Mouse (Mus musculus): ENCODE results near the gene Camta1. TPM values are rescaled to one million over a fixed set of nuclear protein-coding genes. Genes with fewer than 3 reads are reported as not detected.

The Camta1 gene
- polyA plus RNA-seq, 1 experiment from 2014 or later: 77.1 TPM

- Histone ChIP-seq H3K27me3 (peaks cover 31% of the 10 kb centered on the region), H3K36me3 (no peaks in the 10 kb centered on the region), H3K27ac (replicated peaks) (0 out of 2 replicates have a peak overlapping the region, but pooled peaks have one; percentile 0), H3K9me3 (replicated peaks) (no peaks in the 10 kb centered on the region), H3K4me2 (replicated peaks) (peak overlapping the region; percentile 100), H3K4me1 (peaks cover 19% of the 10 kb centered on the region), H3K9ac (peak overlapping the region; percentile 54), H3K4me3 (replicated peaks) (peak overlapping the region; percentile 69)
- WGBS: 3% methylated on average over 60 of the region's 60 CpGs
- no peak for ATAC-seq (ENCODE audit: insufficient number of reproducible peaks, low FRiP score, low TSS enrichment, low read depth)
Observed at GRCm38 (mm10) chr4:151107131-151108001, 754.3 kb downstream of the Camta1 start.

GRCm38 (mm10) chr4:151106468-151106867, 755.2 kb downstream of the Camta1 start:
- Histone ChIP-seq H3K4me3 (replicated peaks) (no peak overlapping the region), H3K27ac (replicated peaks) (no peak overlapping the region), H3K4me2 (replicated peaks) (no peak overlapping the region), H3K36me3 (no peaks in the 10 kb centered on the region), H3K4me1 (peaks cover 19% of the 10 kb centered on the region), H3K27me3 (peaks cover 31% of the 10 kb centered on the region), H3K9me3 (replicated peaks) (no peaks in the 10 kb centered on the region), H3K9ac (no peak overlapping the region)
- ATAC-seq (ENCODE audit: insufficient number of reproducible peaks, low FRiP score, low TSS enrichment, low read depth): no peak
- 31% methylated on average over 10 of the region's 10 CpGs for WGBS

- H3K27ac ChIP-seq (replicated peaks): no peak overlapping the region
- H3K4me3 ChIP-seq (replicated peaks): no peak overlapping the region
- 60% methylated on average over 6 of the region's 6 CpGs for WGBS
- no peak overlapping the region for H3K9ac ChIP-seq
- peaks cover 31% of the 10 kb centered on the region for H3K27me3 ChIP-seq
- no peak for ATAC-seq (ENCODE audit: insufficient number of reproducible peaks, low FRiP score, low TSS enrichment, low read depth)
- no peaks in the 10 kb centered on the region for H3K36me3 ChIP-seq
- H3K4me1 ChIP-seq: peaks cover 19% of the 10 kb centered on the region
- H3K9me3 ChIP-seq (replicated peaks): no peaks in the 10 kb centered on the region
- H3K4me2 ChIP-seq (replicated peaks): no peak overlapping the region
Observed at GRCm38 (mm10) chr4:151105886-151106285, 755.8 kb downstream of the Camta1 start.

- H3K36me3 ChIP-seq: no peaks in the 10 kb centered on the region
- H3K4me2 ChIP-seq (replicated peaks): no peak overlapping the region
- 76% methylated on average over 10 of the region's 10 CpGs for WGBS
- no peak overlapping the region for H3K9ac ChIP-seq
- peaks cover 19% of the 10 kb centered on the region for H3K4me1 ChIP-seq
- no peak overlapping the region for H3K4me3 ChIP-seq (replicated peaks)
- no peaks in the 10 kb centered on the region for H3K9me3 ChIP-seq (replicated peaks)
- ATAC-seq (ENCODE audit: insufficient number of reproducible peaks, low FRiP score, low TSS enrichment, low read depth): no peak
- no peak overlapping the region for H3K27ac ChIP-seq (replicated peaks)
- peaks cover 14% of the 10 kb centered on the region for H3K27me3 ChIP-seq
Observed at GRCm38 (mm10) chr4:151104147-151104546, 757.5 kb downstream of the Camta1 start.

- H3K9me3 ChIP-seq (replicated peaks): no peaks in the 10 kb centered on the region
- ATAC-seq (ENCODE audit: insufficient number of reproducible peaks, low FRiP score, low TSS enrichment, low read depth): no peak
- WGBS: 70% methylated on average over 11 of the region's 11 CpGs
- no peak overlapping the region for H3K4me2 ChIP-seq (replicated peaks)
- no peak overlapping the region for H3K9ac ChIP-seq
- H3K27ac ChIP-seq (replicated peaks): no peak overlapping the region
- peaks cover 14% of the 10 kb centered on the region for H3K4me1 ChIP-seq
- H3K4me3 ChIP-seq (replicated peaks): no peak overlapping the region
- H3K36me3 ChIP-seq: no peaks in the 10 kb centered on the region
- peaks cover 14% of the 10 kb centered on the region for H3K27me3 ChIP-seq
Observed at GRCm38 (mm10) chr4:151103646-151104045, 758.0 kb downstream of the Camta1 start.

GRCm38 (mm10) chr4:151097104-151097438, 764.6 kb downstream of the Camta1 start:
- Histone ChIP-seq H3K9ac (no peak overlapping the region), H3K27me3 (no peaks in the 10 kb centered on the region), H3K27ac (replicated peaks) (no peak overlapping the region), H3K4me3 (replicated peaks) (no peak overlapping the region), H3K9me3 (replicated peaks) (no peaks in the 10 kb centered on the region), H3K4me1 (0 out of 2 replicates have a peak, but pooled peaks cover 4% of the 10 kb centered on the region), H3K4me2 (replicated peaks) (no peak overlapping the region), H3K36me3 (no peaks in the 10 kb centered on the region)
- 81% methylated on average over 11 of the region's 11 CpGs for WGBS
- no peak for ATAC-seq (ENCODE audit: insufficient number of reproducible peaks, low FRiP score, low TSS enrichment, low read depth)

GRCm38 (mm10) chr4:151096334-151097103, 765.2 kb downstream of the Camta1 start:
- 73% methylated on average over 18 of the region's 18 CpGs for WGBS
- Histone ChIP-seq H3K27ac (replicated peaks) (no peak overlapping the region), H3K9ac (no peak overlapping the region), H3K4me1 (0 out of 2 replicates have a peak, but pooled peaks cover 4% of the 10 kb centered on the region), H3K4me3 (replicated peaks) (no peak overlapping the region), H3K9me3 (replicated peaks) (no peaks in the 10 kb centered on the region), H3K27me3 (no peaks in the 10 kb centered on the region), H3K36me3 (no peaks in the 10 kb centered on the region), H3K4me2 (replicated peaks) (no peak overlapping the region)
- ATAC-seq (ENCODE audit: insufficient number of reproducible peaks, low FRiP score, low TSS enrichment, low read depth): no peak

- Histone ChIP-seq H3K9me3 (replicated peaks) (no peaks in the 10 kb centered on the region), H3K4me2 (replicated peaks) (no peak overlapping the region), H3K36me3 (no peaks in the 10 kb centered on the region), H3K27me3 (no peaks in the 10 kb centered on the region), H3K4me3 (replicated peaks) (no peak overlapping the region), H3K4me1 (0 out of 2 replicates have a peak, but pooled peaks cover 4% of the 10 kb centered on the region), H3K9ac (no peak overlapping the region), H3K27ac (replicated peaks) (no peak overlapping the region)
- WGBS: 35% methylated on average over 2 of the region's 2 CpGs
- ATAC-seq (ENCODE audit: insufficient number of reproducible peaks, low FRiP score, low TSS enrichment, low read depth): no peak
Observed at GRCm38 (mm10) chr4:151095207-151095606, 766.5 kb downstream of the Camta1 start.

GRCm38 (mm10) chr4:151089270-151089669, 772.4 kb downstream of the Camta1 start, which contains the start of gene Gm13090:
Gene Gm13090, plus strand, starts transcription at chr4:151089570.
- H3K27me3 ChIP-seq: no peaks in the 10 kb centered on the region
- H3K36me3 ChIP-seq: no peaks in the 10 kb centered on the region
- H3K9ac ChIP-seq: no peak within 1 kb of the TSS
- H3K27ac ChIP-seq (replicated peaks): no peak within 1 kb of the TSS
- H3K9me3 ChIP-seq (replicated peaks): no peaks in the 10 kb centered on the region
- no peak within 1 kb of the TSS for H3K4me3 ChIP-seq (replicated peaks)
- no peaks in the 10 kb centered on the region; the same call in 1 of the 2 replicates for H3K4me1 ChIP-seq
- ATAC-seq (ENCODE audit: insufficient number of reproducible peaks, low FRiP score, low TSS enrichment, low read depth): no peak
- 81% methylated on average over 7 of the region's 7 CpGs for WGBS
- H3K4me2 ChIP-seq (replicated peaks): no peak within 1 kb of the TSS

GRCm38 (mm10) chr4:151088819-151089218, 772.9 kb downstream of the Camta1 start:
- H3K36me3 ChIP-seq: 0 out of 2 replicates have a peak, but pooled peaks cover 2% of the 10 kb centered on the region
- no peak for ATAC-seq (ENCODE audit: insufficient number of reproducible peaks, low FRiP score, low TSS enrichment, low read depth)
- 86% methylated on average over 14 of the region's 14 CpGs for WGBS
- no peak overlapping the region for H3K4me2 ChIP-seq (replicated peaks)
- no peaks in the 10 kb centered on the region for H3K27me3 ChIP-seq
- H3K4me1 ChIP-seq: no peaks in the 10 kb centered on the region; the same call in 1 of the 2 replicates
- no peaks in the 10 kb centered on the region for H3K9me3 ChIP-seq (replicated peaks)
- no peak overlapping the region for H3K9ac ChIP-seq
- H3K27ac ChIP-seq (replicated peaks): no peak overlapping the region
- H3K4me3 ChIP-seq (replicated peaks): no peak overlapping the region

- Histone ChIP-seq H3K4me1 (no peaks in the 10 kb centered on the region; the same call in 1 of the 2 replicates), H3K36me3 (0 out of 2 replicates have a peak, but pooled peaks cover 2% of the 10 kb centered on the region), H3K4me3 (replicated peaks) (no peak overlapping the region), H3K9ac (no peak overlapping the region), H3K27ac (replicated peaks) (no peak overlapping the region), H3K27me3 (no peaks in the 10 kb centered on the region), H3K9me3 (replicated peaks) (no peaks in the 10 kb centered on the region), H3K4me2 (replicated peaks) (no peak overlapping the region)
- no peak for ATAC-seq (ENCODE audit: insufficient number of reproducible peaks, low FRiP score, low TSS enrichment, low read depth)
- WGBS: 100% methylated on average over 1 of the region's 1 CpGs
Observed at GRCm38 (mm10) chr4:151087358-151087757, 774.3 kb downstream of the Camta1 start.
